Mouse (Mus musculus) urinary bladder, postnatal 14 days (tissue): ENCODE data around the gene Dhcr24.

Source experiments
- DNase-seq: peaks from one replicate; pipeline ENCODE4 v3.0.0; 2021; ENCODE audit warnings: low spot score

Gene Dhcr24

DNA sequence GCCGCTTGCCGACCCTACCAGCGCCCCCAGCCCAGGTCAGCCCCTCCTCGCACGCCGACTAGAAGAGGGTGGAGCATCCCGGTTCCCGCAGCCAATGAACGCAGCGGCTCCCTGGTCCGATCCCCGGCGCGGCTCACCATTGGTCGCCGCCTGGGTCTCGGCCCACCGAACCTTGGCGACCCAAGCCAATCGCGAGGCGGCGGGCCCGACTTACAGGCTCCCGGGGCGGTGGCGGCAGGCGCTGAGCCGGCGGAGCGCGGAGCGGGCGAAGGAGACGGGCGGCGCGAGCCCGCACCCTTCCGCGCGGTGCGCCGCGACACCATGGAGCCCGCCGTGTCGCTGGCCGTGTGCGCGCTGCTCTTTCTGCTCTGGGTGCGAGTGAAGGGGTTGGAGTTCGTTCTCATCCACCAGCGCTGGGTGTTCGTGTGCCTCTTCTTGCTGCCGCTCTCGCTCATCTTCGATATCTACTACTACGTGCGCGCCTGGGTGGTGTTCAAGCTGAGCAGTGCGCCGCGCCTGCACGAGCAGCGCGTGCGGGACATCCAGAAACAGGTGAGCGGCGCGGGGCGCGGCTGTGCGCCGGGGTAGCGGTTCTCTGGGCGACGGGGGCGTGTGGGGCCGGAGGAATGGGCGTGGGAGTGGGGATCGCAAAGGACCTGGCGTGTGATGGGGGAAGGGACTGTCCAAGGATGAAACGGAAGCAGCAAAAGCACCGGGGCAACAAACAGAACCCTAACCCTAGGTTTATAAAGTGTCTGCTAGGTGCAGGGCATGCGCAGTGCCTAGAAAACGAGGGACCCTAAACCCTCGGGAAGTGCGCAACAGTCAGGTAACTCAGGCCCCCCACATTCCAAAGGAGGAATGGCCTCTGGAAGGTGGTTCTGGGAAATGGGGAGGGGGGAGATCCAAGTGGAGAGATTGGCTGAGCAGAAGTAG is at the start of gene Dhcr24:
Gene Dhcr24, plus strand, starts transcription at position 193 of the 936 bp plus-strand sequence.
- DNase-seq, result peak; percentile 92

DNA sequence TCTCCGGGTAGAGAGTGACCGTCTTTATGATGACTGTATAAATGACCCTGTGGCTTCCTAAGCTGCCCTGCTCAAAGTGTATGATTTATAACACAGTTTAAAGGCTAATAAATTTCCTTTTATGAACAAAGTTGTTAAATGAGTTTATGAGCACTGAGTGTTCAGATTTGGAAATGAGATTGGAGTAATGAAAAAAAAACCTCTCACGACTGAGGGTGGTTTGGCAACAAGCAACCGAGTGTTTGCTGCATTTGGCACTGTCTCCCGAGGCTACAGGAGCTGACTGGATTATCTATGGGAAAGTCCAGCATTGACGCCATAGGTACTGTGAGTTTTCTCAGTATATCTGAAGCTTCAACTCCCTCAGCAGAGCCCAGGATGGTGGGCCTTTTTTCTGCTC is 46.2 kb upstream of the Dhcr24 start:
- DNase-seq, result peak; percentile 39

DNA sequence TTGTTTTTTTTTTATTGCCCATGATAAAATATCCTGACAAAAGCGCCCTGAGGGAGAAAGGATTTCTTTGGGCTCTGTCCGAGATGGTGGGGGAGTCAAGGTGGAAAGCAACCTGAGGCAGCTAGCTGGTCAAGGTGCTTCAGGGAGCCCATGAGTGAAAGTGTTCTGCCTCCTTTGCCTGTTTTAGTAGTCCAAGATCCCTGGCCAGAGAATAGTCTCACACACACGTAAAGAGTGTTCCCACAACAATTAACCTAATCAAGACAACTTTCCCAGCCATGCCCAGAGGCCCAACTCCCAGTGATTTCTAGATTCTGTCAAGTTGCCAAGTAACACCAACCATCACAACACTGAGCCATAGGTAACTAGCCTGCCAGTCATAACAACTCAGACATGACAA is 38.3 kb upstream of the Dhcr24 start:
- no peak for DNase-seq

DNA sequence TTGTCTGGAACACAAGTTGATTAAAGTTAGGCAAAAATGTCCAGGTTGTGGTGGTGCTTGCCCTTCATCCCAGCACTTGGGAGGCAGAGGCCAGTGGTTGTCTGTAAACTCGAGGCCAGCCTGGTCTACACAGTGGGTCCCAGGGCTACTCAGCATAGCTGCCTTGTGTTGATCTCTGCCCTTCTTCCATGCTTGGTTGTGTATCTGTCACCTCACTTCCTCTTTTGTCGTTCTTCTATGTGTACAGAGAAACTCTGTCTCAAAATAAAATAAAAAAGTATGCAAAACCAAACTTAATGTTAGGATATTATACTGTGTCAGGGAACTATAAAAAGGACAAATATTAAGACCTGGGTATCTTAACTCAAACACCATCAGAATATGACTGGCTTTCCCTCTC is 36.7 kb upstream of the Dhcr24 start:
- no peak for DNase-seq

DNA sequence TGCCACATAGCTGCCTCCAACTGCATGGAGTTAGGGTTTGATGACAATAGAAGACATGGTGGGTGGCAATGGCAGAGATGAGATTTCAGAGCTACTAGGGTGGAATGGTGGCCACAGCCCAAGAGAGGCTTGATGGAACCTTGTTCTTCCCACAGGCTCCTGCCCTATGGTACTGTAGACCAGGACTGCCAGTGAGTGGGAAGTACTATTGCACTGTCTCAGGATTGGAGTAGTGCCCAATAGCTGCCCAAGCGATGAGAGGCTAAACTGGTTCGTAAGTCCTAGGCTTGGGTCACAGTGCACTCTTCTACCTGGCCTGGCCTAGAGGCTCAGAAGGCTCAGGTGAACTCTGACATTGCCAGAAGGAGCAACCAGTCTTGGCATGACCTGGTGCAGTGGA is 35.8 kb upstream of the Dhcr24 start:
- no peak for DNase-seq

DNA sequence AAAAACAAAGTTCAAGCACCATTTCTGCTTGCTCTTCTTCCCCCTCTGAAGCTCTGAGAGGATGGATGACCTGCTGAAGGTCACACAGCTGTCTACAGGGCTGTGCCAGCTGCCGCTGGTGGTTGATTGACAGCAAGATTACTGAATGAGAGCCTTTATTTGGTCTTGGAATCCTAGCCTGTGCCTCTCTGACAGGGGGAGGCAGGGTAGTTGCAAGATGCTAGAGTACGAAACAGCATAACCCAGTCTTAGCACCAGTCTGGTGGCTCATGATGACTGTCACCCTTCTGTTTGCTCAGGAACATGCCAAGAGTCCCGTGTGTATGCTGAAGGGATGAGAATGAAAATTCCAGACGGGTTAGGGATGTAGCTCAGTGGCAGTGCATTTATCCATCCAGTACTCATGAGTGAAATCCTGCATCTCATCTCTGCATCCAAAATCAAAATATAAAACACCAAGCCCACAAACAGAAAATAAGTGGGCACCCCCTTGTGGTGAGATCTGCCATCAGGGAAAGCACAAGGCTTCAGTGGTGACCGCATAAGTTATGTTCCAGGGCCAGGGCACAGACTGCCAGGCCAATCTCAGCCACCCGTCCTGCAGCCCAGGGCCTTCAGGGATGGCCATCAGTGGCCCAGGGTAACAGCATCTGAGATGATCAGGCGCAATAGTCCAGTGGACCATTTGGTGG is 32.8 kb upstream of the Dhcr24 start:
- no peak for DNase-seq

DNA sequence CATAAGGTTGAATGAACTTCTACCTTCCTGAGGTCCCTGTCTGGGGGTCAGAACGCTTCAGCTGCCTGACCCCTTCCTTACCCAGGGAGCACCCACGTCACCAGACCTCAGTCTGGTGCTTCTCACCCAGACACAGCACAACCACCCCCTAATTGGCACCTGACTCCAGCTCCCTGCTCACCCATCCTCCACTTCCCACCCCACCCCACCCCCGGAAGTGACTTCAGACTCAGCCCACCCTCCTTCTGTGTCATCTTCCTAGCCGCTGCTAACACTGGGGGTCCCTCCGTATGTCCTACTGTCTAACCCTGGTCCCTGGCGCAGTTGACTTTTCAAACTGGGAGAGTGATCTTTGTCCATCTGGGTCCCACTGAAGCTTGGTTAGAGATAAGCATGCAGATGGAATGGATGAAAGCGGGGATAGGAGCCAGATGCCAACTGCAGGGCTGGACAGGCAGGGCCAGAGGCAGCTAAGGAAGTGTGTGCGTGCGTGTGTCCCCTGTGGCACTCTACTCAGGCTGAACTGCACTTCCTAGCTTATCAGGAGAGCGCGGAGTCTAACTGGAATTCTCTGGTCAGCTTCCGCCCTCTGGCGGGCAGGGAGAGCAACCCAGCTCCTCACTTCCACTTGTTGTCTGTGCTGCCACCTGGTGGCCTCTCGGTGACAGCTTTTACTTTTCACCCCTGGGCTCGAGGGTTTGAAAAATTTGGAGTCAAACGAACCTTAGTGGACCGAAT is 31.3 kb upstream of the Dhcr24 start:
- DNase-seq, result peak; percentile 91

DNA sequence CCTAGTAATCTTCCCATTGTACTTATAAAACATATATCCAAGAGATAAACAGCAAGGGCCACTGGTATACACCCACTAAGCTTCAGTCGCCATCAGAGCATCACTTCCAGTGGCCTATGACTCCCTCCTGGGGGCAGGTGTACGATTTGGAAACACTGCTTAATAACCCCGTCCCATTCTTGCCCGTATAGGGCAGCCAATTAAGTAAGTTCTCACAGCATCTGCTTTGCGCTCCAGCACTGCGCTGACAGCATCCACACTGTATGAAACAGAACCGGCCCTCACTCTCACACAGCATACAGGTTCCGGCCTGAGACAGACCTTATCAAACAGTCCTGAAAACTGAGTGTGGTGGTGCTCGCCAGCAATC is 30.7 kb upstream of the Dhcr24 start:
- no peak for DNase-seq

DNA sequence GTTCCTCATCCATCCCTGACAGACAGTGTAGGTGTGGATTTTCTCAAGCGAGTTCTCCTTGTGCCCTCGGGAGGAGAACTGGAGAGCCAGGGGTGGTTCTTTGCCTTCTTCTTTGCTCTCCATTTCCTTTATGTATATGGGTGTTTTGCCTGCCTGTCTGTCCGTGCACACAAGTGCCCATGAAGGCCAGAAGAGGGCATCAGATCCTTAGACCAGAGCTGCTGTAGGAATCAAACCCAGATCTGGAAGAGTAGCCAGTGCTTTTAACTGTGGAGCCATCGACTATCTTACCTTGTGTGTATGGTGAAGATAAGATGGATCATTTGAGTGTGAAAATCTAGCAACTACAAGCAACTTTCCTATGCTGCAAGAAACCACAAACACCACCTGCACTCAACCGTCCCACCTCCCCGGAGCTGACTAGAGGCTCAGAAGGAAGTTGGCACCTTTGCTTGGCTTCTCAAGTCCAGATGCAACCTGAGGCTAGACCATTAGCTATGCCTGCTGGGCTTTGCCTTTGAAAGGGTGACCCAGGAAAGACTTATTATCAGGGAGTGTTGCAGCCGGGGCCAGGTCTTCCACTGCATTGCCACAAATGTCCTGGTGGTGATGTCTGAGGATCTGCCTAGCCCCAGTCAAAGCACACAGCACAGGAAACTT is 27.3 kb upstream of the Dhcr24 start:
- no peak for DNase-seq

DNA sequence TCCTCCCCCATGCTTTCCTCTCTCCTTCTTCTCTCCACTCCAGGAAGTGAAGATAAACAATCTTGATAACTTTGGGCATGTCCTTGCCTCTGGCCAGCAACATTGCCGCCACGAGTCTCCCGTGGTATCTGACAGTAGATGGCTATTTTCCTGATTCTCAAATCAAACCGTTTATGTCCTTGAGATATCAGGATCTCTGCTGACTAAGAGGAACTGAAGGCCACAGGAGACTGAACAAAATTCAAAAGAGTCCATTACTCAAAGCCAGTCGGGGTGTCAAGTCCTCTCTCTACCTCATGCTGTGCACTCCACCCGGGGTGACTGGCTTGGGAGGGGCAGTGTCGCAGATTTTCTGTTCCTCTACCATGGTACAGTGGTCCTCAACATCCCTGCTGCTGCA is 26.6 kb upstream of the Dhcr24 start:
- no peak for DNase-seq

DNA sequence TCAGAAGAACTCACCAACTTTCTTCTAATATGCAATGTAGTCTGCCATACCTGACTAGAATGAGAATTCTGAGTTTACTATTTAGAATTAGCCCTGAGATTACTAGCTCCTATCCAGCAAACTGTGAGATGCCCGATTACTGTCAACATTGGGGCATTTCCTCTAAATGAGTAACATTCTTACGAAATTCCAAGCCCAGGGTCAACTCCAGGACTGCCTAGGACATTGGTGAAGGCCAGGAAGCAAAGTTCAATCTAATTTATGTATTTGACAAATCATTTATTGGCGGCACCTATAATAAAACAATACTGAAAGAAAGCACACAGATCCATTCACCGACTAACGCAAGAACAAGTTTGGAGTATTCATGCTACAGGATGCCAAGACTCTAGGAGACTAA is 21.1 kb upstream of the Dhcr24 start:
- DNase-seq, result no peak

DNA sequence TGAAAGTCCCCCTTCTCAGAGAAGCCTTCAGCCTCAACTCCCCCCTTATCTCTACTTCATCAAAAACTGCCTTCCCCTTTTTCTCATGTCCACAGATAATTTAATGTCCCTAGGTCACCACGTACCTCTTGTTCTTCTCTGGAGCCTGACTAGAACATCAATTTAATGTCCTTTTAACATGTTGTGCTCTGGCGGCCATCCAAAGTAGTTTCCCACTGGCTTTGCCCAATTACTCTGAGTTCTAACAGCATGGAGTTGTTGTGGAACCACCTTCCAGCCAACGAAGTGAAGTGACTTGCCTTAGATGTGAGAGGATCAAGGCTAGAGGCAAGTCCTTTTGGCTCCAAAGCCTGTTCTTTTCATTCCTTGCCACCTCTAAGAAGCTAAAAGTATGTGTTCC is 19.3 kb upstream of the Dhcr24 start:
- no peak for DNase-seq

DNA sequence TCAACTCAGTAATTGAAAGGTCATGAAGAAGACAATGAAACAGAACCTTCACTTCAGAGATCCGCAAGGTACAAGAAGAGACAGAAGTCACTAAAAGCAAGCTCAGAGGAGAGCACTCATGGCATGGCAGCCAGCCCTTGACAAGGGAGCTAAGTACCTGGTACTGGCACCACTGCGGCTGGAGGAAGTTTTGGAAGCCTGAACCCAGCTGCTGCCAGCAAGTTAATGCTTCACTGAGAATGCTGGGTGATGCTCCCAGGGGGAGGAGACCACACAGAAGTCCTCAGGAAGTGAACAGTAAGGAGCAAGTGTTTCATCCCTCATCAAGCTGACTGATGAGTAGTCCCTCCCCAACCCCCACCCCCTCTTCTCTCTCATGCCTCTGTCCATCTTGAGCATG is 18.6 kb upstream of the Dhcr24 start:
- no peak for DNase-seq

DNA sequence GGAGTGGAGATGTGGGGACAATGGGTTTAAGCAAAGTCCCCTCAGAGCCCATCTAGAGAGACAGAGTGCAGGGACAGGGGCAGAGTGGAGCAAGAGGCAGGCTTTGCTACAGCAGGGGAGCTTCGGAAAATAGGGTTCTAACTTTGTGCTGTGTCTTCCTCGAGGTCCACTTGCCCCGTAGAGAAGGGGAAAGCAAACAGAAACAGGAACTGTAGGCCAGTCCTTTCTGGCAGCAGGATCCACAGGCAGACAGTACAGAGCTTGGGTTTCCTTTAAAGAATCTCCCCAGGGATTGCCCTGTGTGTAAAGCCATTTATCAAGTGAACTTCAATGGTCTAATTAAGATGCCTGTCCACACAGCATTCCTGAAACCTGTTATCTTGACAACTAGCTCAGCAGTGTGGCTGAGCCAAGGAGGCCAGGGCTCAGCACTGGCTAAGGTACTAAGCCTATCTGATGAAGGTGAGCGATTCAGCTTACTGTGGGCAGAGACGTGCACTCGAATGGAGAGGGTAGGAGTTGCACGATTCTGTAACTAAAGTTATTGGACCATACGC is 14.9 kb upstream of the Dhcr24 start:
- DNase-seq, result no peak

DNA sequence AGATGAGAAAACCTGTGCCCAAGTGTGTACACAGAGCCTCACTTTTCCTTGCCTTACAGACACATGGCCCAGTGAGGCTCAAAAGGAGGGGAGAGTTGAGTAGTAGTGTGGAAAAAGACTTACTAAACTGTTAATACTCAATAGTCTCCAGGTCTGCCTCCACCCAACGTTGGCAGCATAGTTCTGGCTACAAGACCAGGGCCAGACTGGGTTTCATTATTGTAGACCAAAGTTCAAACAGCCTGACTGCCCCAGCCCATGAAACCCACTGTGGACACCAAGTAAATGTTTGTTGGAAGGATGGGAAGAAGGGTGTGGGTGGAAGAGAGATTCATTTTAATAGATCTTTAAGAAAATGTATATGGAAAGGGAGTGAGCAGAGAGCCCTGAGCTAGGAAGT is 13.9 kb upstream of the Dhcr24 start:
- DNase-seq, result no peak

DNA sequence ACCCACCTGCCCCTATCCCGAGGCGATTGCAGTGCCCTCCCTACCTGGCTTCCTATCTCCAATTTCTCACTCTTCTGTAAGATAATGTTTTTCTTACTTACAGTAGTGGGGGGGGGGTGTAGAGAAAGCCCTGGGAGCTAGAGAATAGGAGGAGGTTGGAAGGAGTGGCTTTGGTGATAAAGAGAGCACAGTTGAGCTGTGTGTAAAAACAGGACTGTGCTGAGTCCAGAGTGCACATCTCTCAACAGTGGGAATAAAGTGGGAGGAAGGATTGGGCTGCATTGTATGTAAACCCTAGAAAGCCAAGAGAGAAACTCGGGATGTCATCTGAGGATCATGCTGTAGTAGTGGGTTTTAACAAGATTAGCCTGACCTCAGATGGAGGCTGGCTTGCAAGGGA is 12.7 kb upstream of the Dhcr24 start:
- DNase-seq, result no peak

DNA sequence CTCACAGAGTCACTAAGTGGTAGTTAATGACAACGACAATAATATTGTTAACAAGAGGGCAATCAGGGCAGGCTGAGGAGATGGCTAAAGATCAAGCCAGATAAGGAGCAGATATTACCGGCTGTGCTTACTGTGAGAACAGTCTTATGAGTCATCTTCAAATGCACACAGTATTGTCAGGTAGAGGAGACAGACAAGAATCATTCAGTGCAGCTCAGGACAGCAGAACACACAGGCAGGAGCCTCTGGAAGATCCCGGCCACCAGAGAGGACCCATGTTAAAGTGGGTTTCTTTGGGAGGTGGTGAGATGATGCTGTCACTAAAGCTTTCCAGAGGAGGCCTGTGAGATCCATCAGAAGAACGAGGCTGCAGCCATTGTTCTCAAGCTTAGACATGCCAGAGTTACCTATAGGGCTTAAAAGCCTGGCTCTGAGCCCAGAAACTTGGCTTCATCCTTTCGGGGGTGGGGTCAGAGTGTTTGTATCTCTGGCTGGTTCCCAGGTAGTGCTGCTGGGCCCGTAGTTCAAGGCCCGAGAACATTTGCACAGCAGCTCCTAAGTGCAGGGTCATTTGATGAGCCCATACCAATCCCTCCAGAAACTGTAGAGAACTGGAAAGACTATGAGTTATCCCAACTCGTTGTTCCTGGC is 10.2 kb upstream of the Dhcr24 start:
- peak; percentile 68 for DNase-seq

DNA sequence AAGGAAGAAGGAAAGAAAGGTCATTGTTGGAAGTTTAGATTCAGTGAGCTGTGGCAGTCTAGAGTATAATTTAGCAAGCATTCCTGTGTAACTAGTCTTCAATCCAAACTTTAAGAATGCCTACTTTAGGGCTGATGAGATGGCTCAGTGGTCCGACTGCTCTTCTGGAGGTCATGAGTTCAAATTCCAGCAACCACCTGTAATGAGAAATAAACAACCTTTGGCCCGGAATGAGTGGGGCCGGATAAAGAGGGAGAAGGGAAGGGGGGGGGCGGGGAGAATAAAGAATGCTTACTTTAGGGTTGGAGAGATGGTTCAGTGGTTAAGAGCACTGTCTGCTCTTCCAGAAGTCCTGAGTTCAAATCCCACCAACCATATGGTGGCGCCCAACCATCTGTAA is 3.6 kb upstream of the Dhcr24 start:
- no peak for DNase-seq

DNA sequence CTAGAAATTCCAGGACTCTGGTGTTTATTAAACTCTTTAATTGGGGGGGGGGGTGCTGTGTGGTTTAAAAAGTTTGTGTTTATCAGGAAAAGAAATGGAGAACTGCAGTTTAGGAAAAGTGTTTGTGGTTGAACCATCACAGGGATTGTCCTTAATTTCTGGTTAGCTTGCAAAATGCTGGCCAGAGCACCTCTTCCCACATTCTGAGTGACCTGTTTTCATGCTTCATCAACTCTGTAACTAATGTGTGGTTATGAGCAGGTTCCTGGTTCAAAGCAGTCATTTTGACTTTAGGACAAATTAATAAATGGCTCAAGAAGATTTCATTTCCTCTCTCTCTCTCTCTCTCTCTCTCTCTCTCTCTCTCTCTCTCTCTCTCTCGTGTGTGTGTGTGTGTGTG is 2.9 kb upstream of the Dhcr24 start:
- no peak for DNase-seq

DNA sequence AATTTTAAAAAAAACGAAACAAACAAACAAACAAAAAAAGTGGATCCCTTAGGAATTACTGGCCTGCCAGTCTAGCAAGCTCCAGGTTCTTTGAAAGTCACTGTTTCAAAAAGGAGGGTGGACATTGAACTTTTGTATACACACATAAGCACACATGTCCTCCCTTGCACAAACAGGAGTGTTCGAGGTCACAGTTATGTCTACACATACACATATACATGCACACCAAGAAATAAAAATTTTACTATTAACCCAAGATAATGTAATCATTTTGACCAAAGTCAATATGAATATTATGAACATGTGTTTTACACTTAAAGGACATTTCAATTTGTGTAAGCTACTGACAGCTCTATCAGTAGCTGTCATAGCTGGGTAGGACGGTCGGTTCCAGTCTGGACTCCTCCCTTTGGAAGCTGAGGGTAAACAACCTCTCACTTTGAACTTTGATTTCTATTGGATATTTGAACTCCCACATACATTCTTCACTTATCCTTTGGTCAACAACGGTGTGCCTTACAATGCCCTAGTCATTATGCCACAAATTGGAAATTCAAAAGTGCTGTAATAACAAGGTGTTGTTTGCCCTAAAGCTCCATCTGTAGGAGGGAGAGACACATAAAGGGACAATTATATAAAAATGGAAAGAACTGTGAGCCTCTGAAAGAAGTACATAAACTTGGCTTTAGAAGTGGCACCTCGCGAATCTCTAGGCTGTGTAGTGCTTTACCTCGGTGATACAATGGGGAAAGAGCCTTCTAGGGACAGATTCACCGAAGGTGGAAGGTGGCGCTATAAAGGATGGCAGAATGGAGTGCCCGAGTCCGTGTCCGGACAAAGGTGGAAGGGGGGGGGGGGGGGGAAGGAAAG is 1.3 kb upstream of the Dhcr24 start:
- DNase-seq, result no peak
